15 mouse cellular contexts compared by ENCODE assay signal in the genomic region with DNA sequence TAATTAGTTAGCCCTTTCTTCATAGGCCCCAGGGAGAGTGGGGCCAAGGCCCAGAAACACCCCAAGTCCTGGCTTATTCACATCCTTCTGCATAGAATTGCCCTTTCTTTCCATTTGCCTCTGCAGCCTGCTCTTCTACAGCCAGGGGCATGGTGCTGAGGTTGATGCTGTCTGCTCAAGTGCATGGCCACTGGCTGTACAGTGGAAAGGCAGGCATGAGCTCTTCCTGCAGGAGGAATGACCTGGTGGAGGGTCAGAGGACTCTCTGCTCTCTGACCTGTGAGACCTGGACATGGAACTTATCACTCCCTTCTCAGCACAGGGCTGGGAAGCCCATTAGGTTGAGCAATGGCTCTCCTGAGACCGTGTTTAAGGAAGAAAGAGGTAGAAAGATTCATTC. TPM values are rescaled to one million over a fixed set of nuclear protein-coding genes. Genes with fewer than 3 reads are reported as not detected.
DNase-seq lines count a peak whose midpoint lies in the region; ATAC-seq and TF ChIP-seq lines count a peak whose summit lies in the region.
"Had no signal": no experiment of that assay in that cellular context is flagged by ENCODE, and none has a peak within 500 bp of the region (broad histone marks: within the 10 kb centered on the region; RNA-seq: fewer than 3 reads in every experiment).

No protein-coding gene starts in this region.

- no peak for TF ChIP-seq EP300 in liver, postnatal 0 days (IDR thresholded peaks at IDR 0.05; ENCODE audit: low read depth)

- no peaks in the 10 kb centered on the region for H3K27me3 ChIP-seq in embryonic facial prominence, embryonic 12.5 days
- no peaks in the 10 kb centered on the region for H3K27me3 ChIP-seq in limb, embryonic 12.5 days
- no peaks in the 10 kb centered on the region for H3K27me3 ChIP-seq in liver, postnatal 0 days (ENCODE audit: insufficient read depth, low read length)
- H3K27me3 ChIP-seq: CH12.LX; hindbrain, embryonic 13.5 days; midbrain, embryonic 15.5 days had no signal

- DNase-seq in embryo, embryonic 9.5 days (ENCODE audit: extremely low spot score), result peak; percentile 19
- DNase-seq in embryo, embryonic 11 days, result no peak
- no peak for DNase-seq in liver, postnatal 0 days
- DNase-seq in urinary bladder, adult 2 months (ENCODE audit: low spot score), result no peak
- DNase-seq in layer of hippocampus, postnatal 25 days (ENCODE audit: extremely low spot score in 1 of 2, low spot score in 1 of 2), result no peak
- no peak for DNase-seq in urinary bladder, postnatal 25 days (ENCODE audit: low spot score)
- DNase-seq: cerebellum, adult 9-10 months; layer of hippocampus, postnatal 36 days; thymus, adult 18-20 months had no signal

- TF ChIP-seq CTCF in liver, postnatal 0 days (IDR thresholded peaks at IDR 0.05; ENCODE audit: low read depth), result no peak

- 58% methylated on average over 1 of the region's 1 CpGs for WGBS in embryonic facial prominence, embryonic 12.5 days
- WGBS in limb, embryonic 12.5 days, result 77% methylated on average over 1 of the region's 1 CpGs
- 55% methylated on average over 1 of the region's 1 CpGs for WGBS in liver, postnatal 0 days (ENCODE audit: insufficient replicate concordance)

- no peaks in the 10 kb centered on the region; the same call in 1 of the 2 replicates for H3K9me3 ChIP-seq in embryonic facial prominence, embryonic 12.5 days
- no peaks in the 10 kb centered on the region; the same call in 1 of the 2 replicates for H3K9me3 ChIP-seq in limb, embryonic 12.5 days
- H3K9me3 ChIP-seq in liver, postnatal 0 days (ENCODE audit: low read length), result no peaks in the 10 kb centered on the region
- H3K9me3 ChIP-seq: hindbrain, embryonic 13.5 days; midbrain, embryonic 15.5 days had no signal

- no peak overlapping the region for H3K4me2 ChIP-seq in embryonic facial prominence, embryonic 12.5 days (replicated peaks)
- H3K4me2 ChIP-seq in limb, embryonic 12.5 days, result no peak overlapping the region
- H3K4me2 ChIP-seq in liver, postnatal 0 days (ENCODE audit: low read depth, low read length), result no peak overlapping the region
- H3K4me2 ChIP-seq: hindbrain, embryonic 13.5 days; midbrain, embryonic 15.5 days had no signal

- no peaks in the 10 kb centered on the region for H3K36me3 ChIP-seq in embryonic facial prominence, embryonic 12.5 days
- no peaks in the 10 kb centered on the region for H3K36me3 ChIP-seq in limb, embryonic 12.5 days
- H3K36me3 ChIP-seq in liver, postnatal 0 days (replicated peaks; ENCODE audit: insufficient read depth, low read length), result no peaks in the 10 kb centered on the region
- H3K36me3 ChIP-seq: hindbrain, embryonic 13.5 days; midbrain, embryonic 15.5 days had no signal

- H3K4me3 ChIP-seq in embryonic facial prominence, embryonic 12.5 days, result no peak overlapping the region
- H3K4me3 ChIP-seq in limb, embryonic 12.5 days (replicated peaks), result no peak overlapping the region
- no peak overlapping the region for H3K4me3 ChIP-seq in liver, postnatal 0 days (ENCODE audit: low read depth, low read length)
- H3K4me3 ChIP-seq: hindbrain, embryonic 13.5 days; midbrain, embryonic 15.5 days had no signal

- H3K4me1 ChIP-seq in embryonic facial prominence, embryonic 12.5 days, result peaks cover 21% of the 10 kb centered on the region
- H3K4me1 ChIP-seq in limb, embryonic 12.5 days (replicated peaks), result peaks cover 22% of the 10 kb centered on the region
- H3K4me1 ChIP-seq in liver, postnatal 0 days (ENCODE audit: insufficient read depth), result peaks cover 14% of the 10 kb centered on the region
- H3K4me1 ChIP-seq: hindbrain, embryonic 13.5 days; midbrain, embryonic 15.5 days had no signal

- ATAC-seq in embryonic facial prominence, embryonic 12.5 days (ENCODE audit: insufficient number of reproducible peaks, insufficient read depth, low FRiP score, low TSS enrichment), result no peak
- ATAC-seq in limb, embryonic 12.5 days (ENCODE audit: insufficient number of reproducible peaks, insufficient read depth, low FRiP score, low TSS enrichment, low read depth), result no peak
- ATAC-seq in liver, postnatal 0 days, result peak; percentile 49
- ATAC-seq: forebrain, embryonic 14.5 days; midbrain, embryonic 15.5 days had no signal

- no peak overlapping the region for H3K9ac ChIP-seq in embryonic facial prominence, embryonic 12.5 days
- no peak overlapping the region for H3K9ac ChIP-seq in limb, embryonic 12.5 days (replicated peaks)
- no peak overlapping the region for H3K9ac ChIP-seq in liver, postnatal 0 days (replicated peaks)
- H3K9ac ChIP-seq: hindbrain, embryonic 13.5 days; midbrain, embryonic 15.5 days had no signal

- H3K27ac ChIP-seq in embryonic facial prominence, embryonic 12.5 days, result peak overlapping the region; percentile 24
- peak overlapping the region; percentile 67 for H3K27ac ChIP-seq in limb, embryonic 12.5 days
- peak overlapping the region; percentile 36; the same call in 1 of the 2 replicates for H3K27ac ChIP-seq in liver, postnatal 0 days (ENCODE audit: low read depth)
- H3K27ac ChIP-seq: hindbrain, embryonic 13.5 days; midbrain, embryonic 15.5 days had no signal

RNA-seq across cellular contexts. Expression of a gene that starts 35.8 kb away (rescaled TPM):
- 11.2 and 13.2 TPM in 2 replicates for polyA plus RNA-seq in embryonic facial prominence, embryonic 12.5 days (2016; fragmentation: Nextera tagmentation; extraction: Ambion mirVana)
- polyA plus RNA-seq in limb, embryonic 12.5 days (2016; fragmentation: Nextera tagmentation; extraction: Ambion mirVana), result 12.9 and 13.6 TPM in 2 replicates
- polyA plus RNA-seq in liver, postnatal 0 days (2015; fragmentation: Nextera tagmentation; extraction: Ambion mirVana), result 5.6 and 7.8 TPM in 2 replicates
- polyA plus RNA-seq in urinary bladder, adult 2 months (2012; rRNA removed), result 19.5 and 20.6 TPM in 2 replicates
- 10 to 100 TPM; 28.0 to 34.8 TPM for total RNA-seq in layer of hippocampus, postnatal 25 days (2021)

RNA-seq across cellular contexts. Expression of a gene that starts 58.7 kb away (rescaled TPM):
- 27.6 and 29.1 TPM in 2 replicates for polyA plus RNA-seq in embryonic facial prominence, embryonic 12.5 days (2016; fragmentation: Nextera tagmentation; extraction: Ambion mirVana)
- polyA plus RNA-seq in limb, embryonic 12.5 days (2016; fragmentation: Nextera tagmentation; extraction: Ambion mirVana), result 26.6 and 28.3 TPM in 2 replicates
- polyA plus RNA-seq in liver, postnatal 0 days (2015; fragmentation: Nextera tagmentation; extraction: Ambion mirVana), result 2.8 and 3.0 TPM in 2 replicates
- 14.1 and 16.1 TPM in 2 replicates for polyA plus RNA-seq in urinary bladder, adult 2 months (2012; rRNA removed)
- total RNA-seq in layer of hippocampus, postnatal 25 days (2021), result 10 to 100 TPM; 22.3 to 29.4 TPM
